In genomic region chr11:79144043-79144591, GRCm38 (mm10) we compare ENCODE assay signal across 9 mouse cellular contexts. TPM values are rescaled to one million over a fixed set of nuclear protein-coding genes. Genes with fewer than 3 reads are reported as not detected.
A peak's percentile ranks its signal among the peaks of the same experiment; 100 is the strongest.
DNase-seq lines count a peak whose midpoint lies in the region; ATAC-seq and TF ChIP-seq lines count a peak whose summit lies in the region.
"Had no signal": no experiment of that assay in that cellular context is flagged by ENCODE, and none has a peak within 500 bp of the region (broad histone marks: within the 10 kb centered on the region; RNA-seq: fewer than 3 reads in every experiment).

No protein-coding gene starts in this region.

- no peaks in the 10 kb centered on the region for H3K27me3 ChIP-seq in heart, embryonic 12.5 days (replicated peaks)
- no peaks in the 10 kb centered on the region for H3K27me3 ChIP-seq in MEL (ENCODE audit: control insufficient read depth in 1 of 2, insufficient read depth in 2 of 2, low read length in 2 of 2)
- H3K27me3 ChIP-seq in heart, postnatal 0 days (ENCODE audit: control insufficient read depth, insufficient read depth, low read length): no peaks in the 10 kb centered on the region
- no peaks in the 10 kb centered on the region for H3K27me3 ChIP-seq in midbrain, embryonic 12.5 days

- TF ChIP-seq CTCF in MEL (IDR thresholded peaks at IDR 0.05 in 2 of 3, conservative IDR thresholded peaks at IDR 0.05 in 1 of 3; ENCODE audit: control insufficient read depth in 1 of 3, insufficient read depth in 1 of 3, low read depth in 2 of 3, low read length in 3 of 3, poor library complexity in 1 of 3, severe bottlenecking in 1 of 3): no peak
- TF ChIP-seq CTCF in heart, postnatal 0 days (IDR thresholded peaks at IDR 0.05; ENCODE audit: low read depth): no peak

- TF ChIP-seq POLR2A in MEL (IDR thresholded peaks at IDR 0.05; ENCODE audit: control insufficient read depth in 1 of 2, insufficient read depth in 1 of 2, low read depth in 1 of 2, low read length in 2 of 2, poor library complexity in 1 of 2): no peak

- H3K4me1 ChIP-seq in heart, embryonic 12.5 days (replicated peaks): peaks cover 54% of the 10 kb centered on the region
- H3K4me1 ChIP-seq in MEL (ENCODE audit: control insufficient read depth in 1 of 2, insufficient read depth in 2 of 2, low read length in 2 of 2): peaks cover 15 to 40% of the 10 kb centered on the region in 2 experiments
- peaks cover 37% of the 10 kb centered on the region; the same call in 1 of the 2 replicates for H3K4me1 ChIP-seq in heart, postnatal 0 days (ENCODE audit: control insufficient read depth, insufficient read depth)
- peaks cover 35% of the 10 kb centered on the region for H3K4me1 ChIP-seq in midbrain, embryonic 12.5 days

- H3K79me2 ChIP-seq in MEL (ENCODE audit: control insufficient read depth, insufficient read depth, low read length, poor library complexity): peaks cover 35% of the 10 kb centered on the region

- TF ChIP-seq RAD21 in MEL (IDR thresholded peaks at IDR 0.05; ENCODE audit: low read depth, low read length): no peak

- ATAC-seq in heart, embryonic 12.5 days (ENCODE audit: insufficient number of reproducible peaks, low FRiP score): no peak
- ATAC-seq in heart, postnatal 0 days (ENCODE audit: insufficient read depth, low read depth): no peak
- ATAC-seq in midbrain, embryonic 12.5 days (ENCODE audit: low FRiP score, low read depth): no peak

- no peaks in the 10 kb centered on the region for H3K36me3 ChIP-seq in heart, embryonic 12.5 days
- H3K36me3 ChIP-seq in MEL (ENCODE audit: control insufficient read depth in 1 of 2, insufficient read depth in 2 of 2, low read length in 2 of 2): peaks cover 0 to 21% of the 10 kb centered on the region in 2 experiments; a peak in 2 of 4 replicates
- H3K36me3 ChIP-seq in heart, postnatal 0 days (replicated peaks; ENCODE audit: control insufficient read depth, insufficient read depth, low read length): no peaks in the 10 kb centered on the region
- no peaks in the 10 kb centered on the region for H3K36me3 ChIP-seq in midbrain, embryonic 12.5 days

- DNase-seq in heart, postnatal 14 days: no peak
- DNase-seq in MEL (ENCODE audit: low read depth, low spot score): peak; percentile 28
- DNase-seq in heart, postnatal 0 days (ENCODE audit: low spot score): no peak
- no peak for DNase-seq in adrenal gland, postnatal 10 days
- no peak for DNase-seq in layer of hippocampus, adult 11-12 months (ENCODE audit: low spot score)
- no peak for DNase-seq in gastrocnemius, postnatal 10 days
- DNase-seq: kidney, adult 8-10 months had no signal

- no peak overlapping the region for H3K27ac ChIP-seq in heart, embryonic 12.5 days (ENCODE audit: poor library complexity, severe bottlenecking)
- H3K27ac ChIP-seq in MEL (ENCODE audit: control insufficient read depth, low read depth, low read length): no peak overlapping the region
- no peak overlapping the region for H3K27ac ChIP-seq in heart, postnatal 0 days (ENCODE audit: low read depth)
- H3K27ac ChIP-seq in midbrain, embryonic 12.5 days (replicated peaks): no peak overlapping the region

- TF ChIP-seq EP300 in MEL (IDR thresholded peaks at IDR 0.05; ENCODE audit: low read depth in 1 of 2, low read length in 2 of 2): no peak
- no peak for TF ChIP-seq EP300 in heart, postnatal 0 days (IDR thresholded peaks at IDR 0.05; ENCODE audit: low read depth)

- 0 out of 2 replicates have a peak overlapping the region, but pooled peaks have one; percentile 85 for H3K9ac ChIP-seq in heart, embryonic 12.5 days
- no peak overlapping the region for H3K9ac ChIP-seq in MEL (ENCODE audit: control insufficient read depth, low read depth, low read length, poor library complexity, severe bottlenecking)
- no peak overlapping the region for H3K9ac ChIP-seq in heart, postnatal 0 days (replicated peaks; ENCODE audit: low read depth, low read length)
- no peak overlapping the region for H3K9ac ChIP-seq in midbrain, embryonic 12.5 days (replicated peaks)

- H3K4me2 ChIP-seq in heart, embryonic 12.5 days: peak overlapping the region; percentile 77
- H3K4me2 ChIP-seq in heart, postnatal 0 days (ENCODE audit: low read depth, low read length): peak overlapping the region; percentile 82
- H3K4me2 ChIP-seq in midbrain, embryonic 12.5 days (replicated peaks): peak overlapping the region; percentile 81; the same call in 1 of the 2 replicates

- 79% methylated on average over 2 of the region's 2 CpGs for WGBS in heart, embryonic 12.5 days
- 71% methylated on average over 2 of the region's 2 CpGs for WGBS in heart, postnatal 0 days
- WGBS in midbrain, embryonic 12.5 days: 88% methylated on average over 2 of the region's 2 CpGs

- peak overlapping the region; percentile 81 for H3K4me3 ChIP-seq in heart, embryonic 12.5 days
- H3K4me3 ChIP-seq in MEL (ENCODE audit: control insufficient read depth in 1 of 2, insufficient read depth in 1 of 2, low read depth in 2 of 2, low read length in 2 of 2): no peak overlapping the region; a peak in 1 of 4 replicates
- peak overlapping the region; percentile 99; the same call in 1 of the 2 replicates for H3K4me3 ChIP-seq in heart, postnatal 0 days (ENCODE audit: low read depth, low read length)
- H3K4me3 ChIP-seq in midbrain, embryonic 12.5 days: no peak overlapping the region

- intact Hi-C loops in heart, postnatal 14 days (cut with DNase I): loop anchor here (2.0 kb wide), 2 partner anchors 47 to 113 kb away; no protein-coding TSS in a partner anchor

- no peaks in the 10 kb centered on the region for H3K9me3 ChIP-seq in heart, embryonic 12.5 days (replicated peaks)
- no peaks in the 10 kb centered on the region for H3K9me3 ChIP-seq in MEL (replicated peaks; ENCODE audit: insufficient read depth, low read length)
- no peaks in the 10 kb centered on the region for H3K9me3 ChIP-seq in heart, postnatal 0 days (replicated peaks; ENCODE audit: control insufficient read depth, low read length)
- H3K9me3 ChIP-seq in midbrain, embryonic 12.5 days: no peaks in the 10 kb centered on the region

TF ChIP-seq in MEL, 35 proteins besides CTCF, POLR2A, EP300 and RAD21:
- TF ChIP-seq MYB (IDR thresholded peaks at IDR 0.05; ENCODE audit: low read depth, low read length) (no peak), CHD1 (IDR thresholded peaks at IDR 0.05; ENCODE audit: low read depth, low read length) (no peak), ZKSCAN1 (IDR thresholded peaks at IDR 0.05; ENCODE audit: low read depth, low read length) (no peak), TBP (IDR thresholded peaks at IDR 0.05; ENCODE audit: low read depth, low read length) (no peak), ELF1 (IDR thresholded peaks at IDR 0.05; ENCODE audit: low read depth, low read length) (no peak), POLR2AphosphoS2 (IDR thresholded peaks at IDR 0.05; ENCODE audit: low read length) (no peak), CHD2 (IDR thresholded peaks at IDR 0.05; ENCODE audit: low read length) (no peak), KAT2A (conservative IDR thresholded peaks at IDR 0.05; ENCODE audit: low read depth, low read length) (no peak), E2F4 (IDR thresholded peaks at IDR 0.05; ENCODE audit: borderline replicate concordance, low read depth, low read length) (no peak), ZMIZ1 (IDR thresholded peaks at IDR 0.05; ENCODE audit: low read depth, low read length) (no peak), NELFE (IDR thresholded peaks at IDR 0.05; ENCODE audit: low read depth, low read length) (no peak), MAX (IDR thresholded peaks at IDR 0.05; ENCODE audit: low read length) (no peak), ZNF384 (IDR thresholded peaks at IDR 0.05; ENCODE audit: low read depth, low read length) (no peak), USF2 (IDR thresholded peaks at IDR 0.05; ENCODE audit: borderline replicate concordance in 1 of 2, insufficient read depth in 1 of 2, low read depth in 1 of 2, low read length in 2 of 2) (no peak), MAFK (IDR thresholded peaks at IDR 0.05; ENCODE audit: borderline replicate concordance, low read depth, low read length) (no peak), MXI1 (IDR thresholded peaks at IDR 0.05; ENCODE audit: low read depth, low read length) (no peak), ETS1 (IDR thresholded peaks at IDR 0.05; ENCODE audit: low read depth, low read length) (no peak), GATA1 (IDR thresholded peaks at IDR 0.05; ENCODE audit: low read depth, low read length) (no peak), JUND (IDR thresholded peaks at IDR 0.05; ENCODE audit: low read depth, low read length) (no peak)

RNA-seq across cellular contexts. Expression of gene Ksr1, which starts 2.1 kb away (rescaled TPM):
- 3.3 and 3.5 TPM in 2 replicates for polyA plus RNA-seq in heart, embryonic 12.5 days (2016; fragmentation: Nextera tagmentation; extraction: Ambion mirVana)
- 10 to 100 TPM; 10.2 to 10.7 TPM for total RNA-seq in heart, postnatal 14 days (2021)
- 9.7 and 10.5 TPM in 2 replicates for total RNA-seq in MEL (2012; rRNA removed)
- polyA plus RNA-seq in MEL (2012; ENCODE audit: insufficient read depth in 1 of 2, insufficient read length in 2 of 2, low read depth in 1 of 2, low replicate concordance in 2 of 2, missing spikeins in 1 of 2): 10 to 100 TPM in 1 of 2 experiments, not detected in 1; 18.4 TPM
- total RNA-seq in heart, postnatal 0 days (2014; rRNA removed; ENCODE audit: low replicate concordance): 7.7 and 15.2 TPM in 2 replicates
- 1.3 and 1.5 TPM in 2 replicates for polyA plus RNA-seq in heart, postnatal 0 days (2015; fragmentation: Nextera tagmentation; extraction: Ambion mirVana)
- 3.7 and 4.3 TPM in 2 replicates for polyA plus RNA-seq in midbrain, embryonic 12.5 days (2016; fragmentation: Nextera tagmentation; extraction: Ambion mirVana)
- total RNA-seq in adrenal gland, postnatal 10 days (2021): 10 to 100 TPM; 12.0 to 17.3 TPM
- total RNA-seq in gastrocnemius, postnatal 10 days (2021): 100 to 1,000 TPM; 103 to 118 TPM

Comparison
In these comparisons a context has a peak if more than half of its experiments do, and no peak if none do; other contexts are left out.
1. H3K4me3 ChIP-seq: peak in heart, embryonic 12.5 days (single experiment) and heart, postnatal 0 days (single experiment); none in MEL (0 of 2) and midbrain, embryonic 12.5 days (single experiment).
2. Peak in every context shown above with its lines, with median percentiles within 50 percentile points of each other: H3K4me2 ChIP-seq.